Mouse (Mus musculus): Measurements from ENCODE around the gene Mettl27. TPM values are rescaled to one million over a fixed set of nuclear protein-coding genes. Genes with fewer than 3 reads are reported as not detected.
"Not testable (repeated sequence)": the region's sequence is repeated elsewhere in the genome, so short reads cannot be mapped to it uniquely, and the experiment has no call there.

Mettl27 gene
- polyA plus RNA-seq, 1 experiment: 52.6 TPM

- no peak for DNase-seq (ENCODE audit: low read depth)
These were observed 19.1 kb downstream of the Mettl27 start for GRCm38 (mm10) chr5:134951053-134951884.

- no peak for DNase-seq (ENCODE audit: low read depth)
These were observed 23.3 kb downstream of the Mettl27 start for GRCm38 (mm10) chr5:134955491-134955890.

- no peak for DNase-seq (ENCODE audit: low read depth)
These were observed 26.9 kb downstream of the Mettl27 start for GRCm38 (mm10) chr5:134959114-134959513.

- no peak for DNase-seq (ENCODE audit: low read depth)
These were observed 28.3 kb downstream of the Mettl27 start for GRCm38 (mm10) chr5:134960430-134960829.

GRCm38 (mm10) chr5:134961519-134961918, 29.4 kb downstream of the Mettl27 start:
- DNase-seq (ENCODE audit: low read depth): no peak

GRCm38 (mm10) chr5:134963546-134963945, 31.4 kb downstream of the Mettl27 start:
- DNase-seq (ENCODE audit: low read depth): no peak

GRCm38 (mm10) chr5:134964655-134965054, 32.5 kb downstream of the Mettl27 start:
- not testable (repeated sequence) for DNase-seq (ENCODE audit: low read depth)

- DNase-seq (ENCODE audit: low read depth): no peak
These were observed 33.3 kb downstream of the Mettl27 start for GRCm38 (mm10) chr5:134965473-134965851.

GRCm38 (mm10) chr5:134965852-134966821, 34.0 kb downstream of the Mettl27 start:
- peak; percentile 71 for DNase-seq (ENCODE audit: low read depth)

GRCm38 (mm10) chr5:134967164-134967944, 35.2 kb downstream of the Mettl27 start:
- no peak for DNase-seq (ENCODE audit: low read depth)

GRCm38 (mm10) chr5:134970671-134971070, 38.5 kb downstream of the Mettl27 start:
- no peak for DNase-seq (ENCODE audit: low read depth)

- no peak for DNase-seq (ENCODE audit: low read depth)
These were observed 40.9 kb downstream of the Mettl27 start for GRCm38 (mm10) chr5:134973081-134973480.

GRCm38 (mm10) chr5:134973526-134973925, 41.4 kb downstream of the Mettl27 start:
- DNase-seq (ENCODE audit: low read depth): no peak

- no peak for DNase-seq (ENCODE audit: low read depth)
These were observed 42.1 kb downstream of the Mettl27 start for GRCm38 (mm10) chr5:134974294-134974693.

- no peak for DNase-seq (ENCODE audit: low read depth)
These were observed 42.8 kb downstream of the Mettl27 start for GRCm38 (mm10) chr5:134974921-134975320.

- DNase-seq (ENCODE audit: low read depth): no peak
These were observed 44.0 kb downstream of the Mettl27 start for GRCm38 (mm10) chr5:134976164-134976563.

- DNase-seq (ENCODE audit: low read depth): no peak
These were observed 44.5 kb downstream of the Mettl27 start for GRCm38 (mm10) chr5:134976577-134977250.

GRCm38 (mm10) chr5:134977837-134978236, 45.7 kb downstream of the Mettl27 start:
- DNase-seq (ENCODE audit: low read depth): no peak

GRCm38 (mm10) chr5:134981149-134981548, 49.0 kb downstream of the Mettl27 start:
- no peak for DNase-seq (ENCODE audit: low read depth)

GRCm38 (mm10) chr5:134983111-134983510, 50.9 kb downstream of the Mettl27 start:
- no peak for DNase-seq (ENCODE audit: low read depth)

- no peak for DNase-seq (ENCODE audit: low read depth)
These were observed 51.6 kb downstream of the Mettl27 start for GRCm38 (mm10) chr5:134983771-134984170.
